Mouse (Mus musculus) heart, postnatal 0 days (tissue): ENCODE results near the gene Ccdc107. TPM values are rescaled to one million over a fixed set of nuclear protein-coding genes. Genes with fewer than 3 reads are reported as not detected.

Source experiments
- ATAC-seq: fragments of 200-750 bp; cut with Nextera tagmentation; 2 replicates; pipeline ENCODE4 v1.8.0; 2017; ENCODE audit warnings: low read depth, moderate number of reproducible peaks, moderate library complexity; ENCODE audit not compliant: insufficient read depth
- DNase-seq: peaks from one replicate; pipeline ENCODE4 v3.0.0-alpha.2; 2016; ENCODE audit warnings: low spot score
- H3K27ac ChIP-seq: fragments of 300-500 bp; sonication (generic); 2 replicates; pipeline ENCODE4 v1.5.1; 2014; ENCODE audit warnings: low read depth, mild to moderate bottlenecking
- H3K27me3 ChIP-seq: fragments of 300-500 bp; sonication (generic); 2 replicates; pipeline ENCODE4 v1.6.1; 2014; ENCODE audit warnings: low read length, mixed read lengths; ENCODE audit not compliant: control insufficient read depth, insufficient read depth
- H3K36me3 ChIP-seq: fragments of 300-500 bp; sonication (generic); replicated peaks from 2 replicates; pipeline ENCODE4 v1.6.1; 2014; ENCODE audit warnings: low read length, mixed read lengths; ENCODE audit not compliant: control insufficient read depth, insufficient read depth
- H3K4me1 ChIP-seq: fragments of 300-500 bp; sonication (generic); 2 replicates; pipeline ENCODE4 v1.6.1; 2014; ENCODE audit warnings: antibody characterized with exemption; ENCODE audit not compliant: control insufficient read depth, insufficient read depth
- H3K4me2 ChIP-seq: fragments of 300-500 bp; sonication (generic); 2 replicates; pipeline ENCODE4 v1.6.1; 2014; ENCODE audit warnings: low read depth, mild to moderate bottlenecking, low read length, moderate library complexity
- H3K4me3 ChIP-seq: fragments of 300-500 bp; sonication (generic); 2 replicates; pipeline ENCODE4 v1.5.1; 2014; ENCODE audit warnings: low read depth, low read length
- H3K9ac ChIP-seq: fragments of 300-500 bp; sonication (generic); replicated peaks from 2 replicates; pipeline ENCODE4 v1.6.1; 2014; ENCODE audit warnings: low read depth, low read length, mixed read lengths
- H3K9me3 ChIP-seq: fragments of 300-500 bp; sonication (generic); replicated peaks from 2 replicates; pipeline ENCODE4 v1.6.1; 2016; ENCODE audit warnings: low read length; ENCODE audit not compliant: control insufficient read depth
- CTCF ChIP-seq: IDR thresholded peaks from 2 replicates; pipeline ENCODE4 v1.5.1; 2016; ENCODE audit warnings: antibody characterized with exemption, control low read depth, low read depth
- EP300 ChIP-seq: IDR thresholded peaks from 2 replicates; pipeline ENCODE4 v1.6.1; 2016; ENCODE audit warnings: antibody characterized with exemption, low read depth
- WGBS: fragments of 180-500 bp; shearing (Covaris S2); extraction: QIAGEN DNeasy Blood & Tissue Kit; methylation state at CpG from one replicate; pipeline ENCODE4 v1.1.7; 2014; 5-methylcytosine and 5-hydroxymethylcytosine counted together
- polyA plus RNA-seq: library from polyadenylated mRNA; unstranded; fragments of >200 nt; fragmentation: Nextera tagmentation; extraction: Ambion mirVana; gene quantifications from 2 replicates; pipeline ENCODE4 v1.2.1, GENCODE M21; 2015
- total RNA-seq: library from RNA; depleted of rRNA; stranded (reverse); fragments of >200 nt; gene quantifications from 2 replicates; pipeline ENCODE4 v1.2.3, GENCODE M21; 2014; ENCODE audit warnings: low replicate concordance

Gene Ccdc107
- total and polyA plus RNA-seq, 2 experiments from 2014 or later: 44.0 to 82.4 TPM

- peak overlapping the region; percentile 25; the same call in 1 of the 2 replicates for H3K27ac ChIP-seq
Measured at GRCm38 (mm10) chr4:43478906-43479832, 13.5 kb upstream of the Ccdc107 start.

GRCm38 (mm10) chr4:43480985-43481384 lies 11.7 kb upstream of the Ccdc107 start:
- no peak overlapping the region for H3K4me2 ChIP-seq
- H3K9me3 ChIP-seq: no peaks in the 10 kb centered on the region
- no peaks in the 10 kb centered on the region for H3K36me3 ChIP-seq
- H3K27me3 ChIP-seq: no peaks in the 10 kb centered on the region
- TF ChIP-seq CTCF: no peak
- TF ChIP-seq EP300: no peak
- no peak overlapping the region for H3K9ac ChIP-seq
- H3K4me3 ChIP-seq: no peak overlapping the region
- ATAC-seq: no peak
- WGBS: 78% methylated on average over 5 of the region's 5 CpGs
- no peak overlapping the region for H3K27ac ChIP-seq
- H3K4me1 ChIP-seq: no peaks in the 10 kb centered on the region
- DNase-seq: no peak

More at GRCm38 (mm10) chr4:43478906-43479832, 13.5 kb upstream of the Ccdc107 start:
- WGBS: 47% methylated on average over 24 of the region's 24 CpGs
- H3K36me3 ChIP-seq: no peaks in the 10 kb centered on the region
- no peak overlapping the region for H3K4me3 ChIP-seq
- DNase-seq (peak; percentile 43), ATAC-seq (no peak)
- H3K9ac ChIP-seq: no peak overlapping the region; the same call in 1 of the 2 replicates
- H3K27me3 ChIP-seq: no peaks in the 10 kb centered on the region
- H3K4me2 ChIP-seq: no peak overlapping the region
- no peaks in the 10 kb centered on the region for H3K9me3 ChIP-seq
- TF ChIP-seq CTCF (peak; percentile 59), EP300 (no peak)
- H3K4me1 ChIP-seq: no peaks in the 10 kb centered on the region

- H3K4me2 ChIP-seq: peak overlapping the region; percentile 25; the same call in 1 of the 2 replicates
- H3K4me1 ChIP-seq: no peaks in the 10 kb centered on the region
- 58% methylated on average over 7 of the region's 7 CpGs for WGBS
- H3K27me3 ChIP-seq: no peaks in the 10 kb centered on the region
- ATAC-seq (no peak), DNase-seq (no peak)
- TF ChIP-seq EP300 (no peak), CTCF (no peak)
- no peak overlapping the region for H3K9ac ChIP-seq
- H3K27ac ChIP-seq: no peak overlapping the region; the same call in 1 of the 2 replicates
- peak overlapping the region; percentile 15; the same call in 1 of the 2 replicates for H3K4me3 ChIP-seq
- no peaks in the 10 kb centered on the region for H3K9me3 ChIP-seq
- no peaks in the 10 kb centered on the region for H3K36me3 ChIP-seq
Measured at GRCm38 (mm10) chr4:43481894-43482456, 10.7 kb upstream of the Ccdc107 start.

GRCm38 (mm10) chr4:43482591-43482990 lies 10.1 kb upstream of the Ccdc107 start:
- Histone ChIP-seq H3K9me3 (no peaks in the 10 kb centered on the region), H3K9ac (no peak overlapping the region; the same call in 1 of the 2 replicates), H3K36me3 (no peaks in the 10 kb centered on the region), H3K27me3 (no peaks in the 10 kb centered on the region), H3K4me2 (peak overlapping the region; percentile 25; the same call in 1 of the 2 replicates), H3K27ac (no peak overlapping the region; the same call in 1 of the 2 replicates), H3K4me3 (peak overlapping the region; percentile 15; the same call in 1 of the 2 replicates), H3K4me1 (no peaks in the 10 kb centered on the region)
- WGBS: 54% methylated on average over 10 of the region's 10 CpGs
- no peak for DNase-seq
- TF ChIP-seq EP300 (no peak), CTCF (no peak)
- ATAC-seq: no peak

GRCm38 (mm10) chr4:43483535-43484091 lies 9.1 kb upstream of the Ccdc107 start, which contains the start of gene Sit1:
TSS of gene Sit1 (minus strand) at chr4:43483734.
- DNase-seq (no peak), ATAC-seq (no peak)
- H3K9ac ChIP-seq: no peak within 1 kb of the TSS; the same call in 1 of the 2 replicates

More at GRCm38 (mm10) chr4:43483535-43484091, 9.1 kb upstream of the Ccdc107 start, which contains the start of gene Sit1:
- no peak for TF ChIP-seq CTCF
- no peak for TF ChIP-seq EP300
- Histone ChIP-seq H3K27ac (no peak within 1 kb of the TSS; the same call in 1 of the 2 replicates), H3K4me3 (peak within 1 kb of the TSS; percentile 15; the same call in 1 of the 2 replicates), H3K27me3 (no peaks in the 10 kb centered on the region), H3K9me3 (no peaks in the 10 kb centered on the region), H3K4me1 (no peaks in the 10 kb centered on the region), H3K4me2 (peak within 1 kb of the TSS; percentile 25; the same call in 1 of the 2 replicates), H3K36me3 (no peaks in the 10 kb centered on the region)
- 56% methylated on average over 12 of the region's 12 CpGs for WGBS
